In the genomic region with DNA sequence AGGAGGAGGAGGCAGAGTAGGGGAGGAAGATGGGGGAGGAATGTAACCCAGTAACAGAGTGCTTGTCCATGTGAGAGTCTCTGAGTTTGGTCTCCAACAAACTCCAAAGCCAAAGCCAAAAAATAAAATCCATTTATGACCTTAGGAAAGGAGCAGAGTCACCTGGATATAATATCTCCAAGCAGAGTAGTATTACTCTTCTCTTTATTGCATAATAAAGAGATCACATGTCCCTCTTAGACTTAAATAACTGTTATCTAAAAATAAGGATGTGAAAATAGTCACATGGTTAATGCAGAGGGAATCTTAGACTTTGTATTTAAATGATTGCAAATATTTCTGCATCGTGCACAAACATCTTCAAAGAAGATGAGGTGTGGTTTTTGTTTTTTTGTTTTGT, we compare ENCODE assay signal across 23 mouse cellular contexts.
"Had no signal": no experiment of that assay in that cellular context is flagged by ENCODE, and none has a peak within 500 bp of the region (broad histone marks: within the 10 kb centered on the region; RNA-seq: fewer than 3 reads in every experiment).

No protein-coding gene starts in this region.

- H3K27ac ChIP-seq: heart, adult 2 months; heart, embryonic 13.5 days; heart, embryonic 15.5 days; hindbrain, embryonic 13.5 days; hindbrain, embryonic 15.5 days; hindbrain, postnatal 0 days; kidney, embryonic 15.5 days; kidney, postnatal 0 days; layer of hippocampus, adult 2 months; left cerebral cortex, adult 2 months; limb, embryonic 13.5 days; limb, embryonic 15.5 days; liver, embryonic 12.5 days had no signal

- H3K4me3 ChIP-seq: heart, adult 2 months; heart, embryonic 13.5 days; heart, embryonic 15.5 days; hindbrain, embryonic 13.5 days; hindbrain, embryonic 15.5 days; kidney, embryonic 15.5 days; layer of hippocampus, adult 2 months; left cerebral cortex, adult 2 months; limb, embryonic 13.5 days; limb, embryonic 15.5 days; liver, embryonic 12.5 days had no signal

- DNase-seq: gastrocnemius, postnatal 25 days; heart, adult 2 months; heart, postnatal 14 days; heart, postnatal 36 days; kidney, adult 11 months; kidney, adult 2 months; kidney, adult 9 months; kidney, postnatal 14 days; kidney, postnatal 4 days; left cerebral cortex, postnatal 4 days had no signal

- H3K4me1 ChIP-seq: hindbrain, embryonic 13.5 days; hindbrain, embryonic 15.5 days; kidney, embryonic 15.5 days had no signal

- ATAC-seq: intestine, embryonic 16.5 days; liver, embryonic 12.5 days had no signal
